Mouse (Mus musculus) adrenal gland (tissue): Measurements from ENCODE around the gene Txnrd1.

Experiments
- intact Hi-C: fragments of 180-260 bp; cut with DNase I; formaldehyde crosslinking; loops from one replicate; pipeline ENCODE4 v1.15.1; 2025

Gene Txnrd1

DNA sequence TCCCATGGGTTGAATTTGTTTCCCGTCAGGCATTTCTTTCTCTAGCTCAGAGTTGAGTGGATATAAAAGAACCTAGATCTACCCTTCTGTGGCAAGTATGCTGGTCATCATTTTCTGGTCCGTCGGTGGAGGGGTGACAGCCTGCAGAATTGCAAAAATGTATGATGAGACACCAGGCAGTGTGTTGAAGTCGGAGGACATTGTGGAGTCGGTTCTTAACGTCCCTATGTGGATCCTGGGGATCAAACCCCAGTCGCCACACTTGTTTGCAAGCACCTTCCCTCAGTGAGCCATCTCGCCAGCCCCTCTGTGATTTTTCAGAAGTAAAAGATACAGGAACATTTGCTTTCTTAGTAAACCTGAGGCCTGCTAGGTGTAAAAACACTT, 27.2 kb downstream of the Txnrd1 start:
- intact Hi-C loops = no loop called here

DNA sequence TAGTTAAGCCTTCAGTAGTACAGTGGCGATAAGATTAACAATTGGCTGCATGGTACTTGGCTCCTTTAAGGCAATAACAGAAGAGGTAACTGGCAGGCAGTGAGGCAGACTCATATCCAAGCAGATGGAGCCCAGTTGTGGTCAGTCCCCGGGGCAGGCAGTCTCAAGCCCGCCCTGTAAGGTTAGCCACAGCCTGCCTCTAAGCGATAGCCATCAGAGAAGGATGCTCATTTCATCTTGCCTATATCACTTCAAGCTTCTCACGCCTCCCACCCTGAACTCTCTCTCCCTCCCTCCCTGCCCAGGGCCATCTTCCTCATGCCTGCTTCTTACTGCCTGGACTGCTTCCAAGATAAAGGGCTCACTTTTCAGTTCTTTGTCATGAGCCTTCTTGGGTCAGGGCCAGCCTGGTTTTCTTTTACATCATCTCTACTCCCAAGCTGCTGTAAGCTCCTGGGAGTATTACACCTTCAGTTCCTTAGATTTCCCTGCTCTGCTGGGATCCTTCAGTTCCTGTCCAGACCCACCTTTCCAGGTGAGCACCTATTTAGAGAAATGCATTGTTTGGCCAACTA, 29.4 kb downstream of the Txnrd1 start:
- intact Hi-C loops = no loop called here

DNA sequence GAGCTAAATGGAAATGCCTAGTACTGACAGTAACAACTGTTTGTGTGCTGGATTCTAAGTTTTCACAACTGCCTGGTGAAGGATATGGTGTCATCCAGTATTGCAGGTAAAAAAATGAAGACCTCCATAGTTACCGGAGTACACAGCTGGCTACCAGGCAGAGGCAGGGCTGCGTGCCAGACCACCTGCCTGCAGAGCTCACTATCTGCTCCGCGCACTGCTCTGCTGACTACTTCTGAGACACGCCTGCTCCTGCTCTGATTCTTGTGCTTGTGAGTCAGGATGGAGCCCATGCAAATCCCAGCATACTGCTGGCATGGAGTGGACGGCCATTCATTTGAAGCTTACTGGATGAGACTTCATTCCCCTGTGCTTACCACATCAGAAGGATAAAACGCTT, 30.1 kb downstream of the Txnrd1 start:
- intact Hi-C loops = no loop called here

DNA sequence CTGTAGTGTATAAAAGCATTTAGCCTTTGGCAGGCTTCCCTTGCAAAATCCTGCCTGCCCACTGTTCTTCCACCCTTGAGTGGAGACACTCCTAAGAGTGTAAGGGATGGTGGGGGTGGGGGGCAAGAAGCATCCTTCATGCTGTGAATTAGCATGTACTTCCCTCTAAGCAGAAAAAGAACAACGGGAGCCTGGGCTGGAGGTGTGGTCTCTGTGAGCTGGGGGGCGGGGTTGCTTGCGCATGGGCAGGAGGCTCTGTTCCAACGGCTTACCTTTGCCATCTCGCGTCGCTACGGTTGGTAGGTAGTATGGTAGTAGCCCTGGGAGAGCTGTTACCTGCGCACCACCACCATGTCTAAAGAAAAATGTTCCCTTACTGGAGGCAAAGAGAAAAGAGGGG, 32.6 kb downstream of the Txnrd1 start, which contains the start of gene Eid3:
Gene Eid3 (plus strand): TSS at position 271 of the 400 bp plus-strand sequence.
- intact Hi-C loops = no loop called here

DNA sequence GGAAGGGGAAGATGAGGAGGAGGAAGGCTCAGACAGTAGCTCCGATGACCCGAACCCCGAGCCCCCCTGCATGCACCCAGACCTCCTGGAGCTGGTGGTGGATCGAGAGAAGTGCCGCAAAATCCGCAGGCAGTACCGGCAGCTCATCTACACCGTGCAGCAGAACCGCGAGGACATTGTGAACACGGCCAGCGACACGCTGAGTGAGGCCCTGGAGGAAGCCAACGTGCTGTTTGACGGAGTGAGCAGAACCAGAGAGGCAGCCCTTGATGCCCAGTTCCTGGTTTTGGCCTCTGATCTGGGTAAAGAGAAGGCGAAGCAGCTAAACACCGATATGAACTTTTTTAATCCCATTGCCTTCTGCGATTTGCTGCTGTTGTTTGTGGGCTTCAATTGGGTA, 33.1 kb downstream of the Txnrd1 start:
- intact Hi-C loops = no loop called here

DNA sequence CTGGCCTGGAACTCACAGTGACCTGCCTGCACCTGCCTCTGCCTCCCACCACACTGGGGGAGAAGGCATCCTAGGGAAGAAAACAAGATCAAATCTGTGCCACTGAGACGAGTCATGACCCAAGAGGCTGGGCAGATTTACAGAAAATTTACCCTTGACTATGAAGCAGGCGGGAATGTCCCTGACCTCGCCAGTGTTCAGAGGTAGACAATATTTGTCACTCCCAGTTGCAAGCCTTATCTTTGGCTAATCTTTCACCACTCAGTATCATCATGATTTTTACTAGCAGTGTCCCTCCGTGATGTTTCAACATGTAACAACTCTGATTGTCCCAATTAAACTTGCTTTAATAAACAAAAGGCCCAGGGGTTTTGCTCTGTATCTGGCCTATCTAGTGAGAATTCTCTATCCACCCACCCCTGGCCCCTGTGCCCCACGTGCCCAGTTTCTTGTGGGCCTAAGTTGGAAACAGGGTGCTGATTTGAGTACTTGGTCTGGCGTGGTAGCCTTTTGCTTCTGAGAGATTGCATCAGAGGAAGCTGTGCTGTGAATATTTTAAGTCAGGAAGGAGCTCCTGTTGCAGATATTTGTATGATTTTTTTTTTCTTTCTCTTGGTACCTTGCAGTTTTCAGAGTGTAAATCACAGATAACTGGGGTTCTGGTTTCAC, 34.8 kb downstream of the Txnrd1 start:
- intact Hi-C loops = no loop called here

DNA sequence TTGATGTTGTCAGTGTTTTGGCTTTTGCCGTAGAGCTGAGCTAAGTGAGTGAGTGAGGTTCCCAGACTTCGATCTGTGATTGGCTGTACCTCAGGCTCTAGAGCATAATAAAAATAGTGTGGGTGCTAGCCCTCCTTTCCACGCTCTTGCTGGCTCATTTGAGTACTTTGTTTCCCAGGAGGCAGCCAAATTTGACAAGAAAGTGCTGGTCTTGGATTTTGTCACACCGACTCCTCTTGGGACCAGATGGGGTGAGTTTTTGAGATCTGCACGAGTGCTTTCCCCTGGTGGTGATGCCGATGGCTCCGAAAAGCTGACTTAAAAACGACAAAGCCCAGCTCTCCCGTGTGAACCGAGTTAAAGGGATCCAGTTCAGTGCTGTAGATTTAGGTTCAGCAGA, 41.7 kb downstream of the Txnrd1 start:
- intact Hi-C loops = no loop called here

DNA sequence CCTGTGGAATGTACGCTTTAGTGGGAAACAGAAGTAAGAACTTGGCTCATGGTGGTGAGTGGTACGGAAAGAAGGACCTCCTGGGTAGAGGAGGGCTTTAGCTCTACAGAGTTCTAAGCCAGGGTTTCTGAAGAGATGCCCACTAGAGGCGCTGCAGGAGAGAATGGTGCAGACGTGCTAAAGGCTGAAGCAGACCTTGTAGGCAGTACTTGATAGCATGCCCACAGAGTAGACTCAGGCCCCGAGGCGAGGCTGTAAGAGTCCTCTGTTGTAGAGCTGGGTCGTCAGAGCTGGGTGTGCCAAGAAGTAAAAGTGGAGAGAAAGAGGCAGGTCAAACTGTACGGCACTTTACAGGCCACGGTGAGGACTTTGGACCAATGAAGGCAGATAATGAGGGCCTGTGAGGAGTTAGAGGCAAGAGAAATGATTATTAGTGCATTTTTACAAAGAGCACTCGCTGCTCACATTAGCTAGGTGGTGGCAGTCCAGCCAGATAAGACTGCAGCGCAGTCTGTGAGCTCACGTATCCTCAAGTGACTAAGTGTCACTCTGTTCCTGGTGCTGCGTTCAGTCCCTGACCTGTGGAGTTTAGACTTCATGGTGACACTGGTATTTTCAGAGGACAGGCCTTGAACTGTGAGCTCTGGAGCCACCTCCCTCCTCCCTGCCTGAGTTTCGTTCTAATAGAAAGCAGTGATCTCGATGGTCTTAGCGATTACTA, 42.5 kb downstream of the Txnrd1 start:
- intact Hi-C loops = no loop called here

DNA sequence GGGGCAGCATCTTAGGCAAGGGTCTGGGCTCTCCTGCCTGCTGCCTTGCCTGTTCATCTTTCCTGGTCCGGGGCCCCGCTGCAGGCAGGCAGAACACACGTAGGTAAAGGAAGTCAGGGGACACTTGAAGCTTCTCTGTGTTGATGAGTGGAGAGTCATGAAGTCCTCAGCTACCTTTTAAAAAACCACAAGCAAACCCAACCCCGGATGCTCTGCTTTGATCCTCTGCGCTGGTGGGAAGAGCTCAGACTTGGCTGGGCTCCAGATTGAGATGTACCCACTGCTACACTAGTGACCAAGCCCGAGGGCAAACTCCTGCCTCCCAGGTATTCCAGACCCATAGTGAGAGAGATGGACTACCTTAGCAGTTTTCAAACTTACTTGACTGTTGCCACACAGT, 53.6 kb downstream of the Txnrd1 start:
- intact Hi-C loops = no loop called here

DNA sequence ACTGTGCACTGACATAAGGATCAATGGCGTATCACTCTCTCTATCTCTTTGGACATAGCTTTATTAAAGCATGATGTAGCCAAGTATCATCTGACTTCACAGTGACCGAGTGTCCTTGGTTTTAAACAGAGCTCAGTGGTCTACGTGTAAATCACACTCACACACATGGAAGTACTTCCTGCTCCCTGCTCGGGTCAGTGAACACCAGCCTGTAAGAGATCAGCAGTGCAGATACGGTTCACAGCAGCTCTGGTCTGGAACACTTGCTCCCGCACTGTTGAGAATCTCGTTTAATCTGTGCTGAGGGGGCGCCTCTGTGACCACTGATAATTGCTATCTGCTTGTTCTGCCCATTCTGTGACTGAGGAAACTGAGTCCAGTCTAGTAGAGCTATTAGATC, 54.8 kb downstream of the Txnrd1 start:
- intact Hi-C loops = no loop called here

DNA sequence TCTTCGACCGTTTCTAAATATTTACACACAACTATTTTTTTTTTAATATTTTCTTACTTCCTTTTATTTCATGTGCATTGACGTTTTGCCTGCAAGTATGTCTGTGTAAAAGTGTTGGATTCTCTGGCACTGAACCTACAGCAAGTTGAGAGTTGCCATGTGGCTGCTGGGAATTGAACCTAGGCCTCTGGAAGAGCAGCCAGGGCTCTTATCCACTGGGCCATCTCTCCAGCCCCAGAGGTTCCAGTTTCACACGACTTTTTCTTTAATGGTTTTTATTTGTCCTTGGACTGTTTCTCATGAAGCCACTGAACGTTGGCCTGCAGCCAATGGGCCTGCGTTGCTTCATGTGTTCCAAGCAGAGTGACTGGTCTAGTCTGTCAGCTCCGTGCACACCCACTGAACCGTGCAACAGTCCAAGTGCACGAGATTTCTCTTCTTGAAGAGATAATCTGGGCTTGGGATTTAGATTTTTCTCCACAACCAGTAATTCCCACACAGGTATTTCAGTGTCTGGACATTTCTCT, 55.8 kb downstream of the Txnrd1 start:
- intact Hi-C loops = no loop called here

DNA sequence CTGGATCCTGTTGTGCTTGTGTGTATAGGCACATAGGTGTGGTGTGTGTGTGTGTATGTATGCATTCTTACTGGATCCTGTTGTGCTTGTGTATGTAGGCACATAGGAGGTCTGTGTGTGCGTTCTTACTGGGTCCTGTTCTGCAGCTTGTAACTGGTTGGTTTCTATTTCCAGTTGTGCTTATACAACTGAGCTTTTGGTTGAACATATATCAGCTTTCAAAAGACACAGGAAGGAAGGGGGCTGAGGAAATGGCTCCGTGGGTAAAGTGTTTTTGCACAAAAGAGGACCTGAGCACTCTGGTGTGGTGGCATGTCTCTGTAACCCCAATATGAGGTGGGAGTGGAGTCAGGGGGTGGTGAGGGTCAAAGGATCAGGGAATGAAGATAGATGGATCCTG, 57.2 kb downstream of the Txnrd1 start:
- intact Hi-C loops = loop anchor here (5.0 kb wide), 1 partner anchor 34 kb away; no protein-coding TSS in a partner anchor

DNA sequence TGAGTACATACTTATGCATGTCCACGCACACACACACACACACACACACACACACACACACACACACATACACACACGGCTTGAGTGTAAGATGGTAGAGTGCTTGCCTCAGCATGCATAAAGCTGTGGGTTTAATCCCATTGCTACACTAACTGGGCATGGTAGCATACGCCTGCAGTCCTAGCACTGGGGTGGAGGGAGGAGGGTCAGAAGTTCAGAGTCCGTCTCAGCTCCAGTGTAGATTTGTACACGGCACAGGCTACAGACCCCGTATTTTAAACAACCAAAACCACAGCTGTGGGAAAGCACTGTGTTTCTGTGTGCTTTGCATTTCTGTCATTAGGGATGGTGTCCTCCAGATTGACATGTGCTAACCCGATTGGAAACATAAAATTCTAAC, 57.7 kb downstream of the Txnrd1 start:
- intact Hi-C loops = loop anchor here (5.0 kb wide), 1 partner anchor 34 kb away; no protein-coding TSS in a partner anchor

DNA sequence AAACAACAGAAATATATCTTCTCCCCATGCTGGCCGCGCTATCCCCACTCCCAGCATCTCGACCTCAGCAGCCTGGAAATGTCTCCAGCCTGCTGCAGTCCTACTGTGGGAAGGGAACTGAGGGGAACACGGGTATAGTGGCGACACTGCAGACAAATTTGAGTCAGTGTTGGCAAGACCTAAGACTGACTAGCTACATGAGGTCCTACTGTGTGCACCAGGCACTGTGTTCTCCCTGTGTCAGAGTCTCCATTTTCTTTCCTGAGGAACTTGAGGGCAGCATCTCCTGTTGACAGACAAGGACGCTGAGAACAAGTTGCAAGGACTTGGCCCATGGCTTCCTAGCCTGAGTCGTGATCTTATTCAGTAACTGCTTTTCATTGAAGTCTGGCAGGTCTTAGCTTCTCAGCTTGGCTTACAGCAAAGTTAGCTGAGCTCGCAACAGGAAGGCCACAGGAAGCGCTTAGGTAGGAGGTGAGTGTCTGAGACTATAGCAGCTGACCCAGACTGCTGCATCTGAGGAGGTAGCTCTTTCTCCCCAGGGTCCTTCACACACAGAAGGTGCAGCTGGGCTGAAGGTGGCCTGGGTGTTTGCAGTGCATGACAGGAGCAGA, 58.8 kb downstream of the Txnrd1 start:
- intact Hi-C loops = loop anchor here (5.0 kb wide), 1 partner anchor 35 kb away; no protein-coding TSS in a partner anchor

DNA sequence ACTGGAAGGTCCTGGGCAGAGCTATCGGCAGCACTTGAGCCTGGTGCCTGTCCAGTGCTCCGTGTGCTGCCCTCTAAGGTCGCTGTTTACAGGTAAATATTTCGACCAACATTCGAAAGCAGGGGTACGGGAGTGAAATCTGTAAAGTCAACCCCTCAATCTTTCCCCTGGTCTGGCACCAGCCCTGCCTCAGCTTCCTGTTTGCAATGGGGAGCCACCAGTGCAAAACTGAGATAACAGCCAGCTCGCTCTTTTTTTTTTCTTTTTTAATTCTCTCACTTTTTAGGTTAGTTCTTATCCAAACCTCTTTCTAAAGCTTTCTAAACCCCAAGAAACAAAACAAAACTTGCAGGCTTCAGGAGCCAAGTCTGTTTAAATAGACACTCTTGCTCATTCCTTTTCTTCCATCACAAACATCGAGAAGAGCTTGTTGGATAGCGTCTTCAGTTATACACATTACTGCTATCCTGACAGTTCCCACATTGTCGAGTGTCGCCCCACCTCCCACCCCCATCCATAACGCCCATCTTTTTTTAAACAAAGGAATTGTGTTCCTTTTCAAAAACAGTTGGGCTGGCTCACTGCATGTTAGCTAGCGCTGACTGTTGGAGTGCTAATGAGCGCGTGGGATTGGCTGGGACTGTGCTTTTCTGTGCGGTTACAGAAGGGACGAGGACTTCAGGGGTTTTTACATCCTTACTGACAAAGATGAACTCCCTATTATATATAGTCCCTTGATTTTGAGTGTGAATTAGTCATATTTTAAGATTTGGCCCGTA, 60.3 kb downstream of the Txnrd1 start:
- intact Hi-C loops = loop anchor here (5.0 kb wide), 1 partner anchor 37 kb away; no protein-coding TSS in a partner anchor

DNA sequence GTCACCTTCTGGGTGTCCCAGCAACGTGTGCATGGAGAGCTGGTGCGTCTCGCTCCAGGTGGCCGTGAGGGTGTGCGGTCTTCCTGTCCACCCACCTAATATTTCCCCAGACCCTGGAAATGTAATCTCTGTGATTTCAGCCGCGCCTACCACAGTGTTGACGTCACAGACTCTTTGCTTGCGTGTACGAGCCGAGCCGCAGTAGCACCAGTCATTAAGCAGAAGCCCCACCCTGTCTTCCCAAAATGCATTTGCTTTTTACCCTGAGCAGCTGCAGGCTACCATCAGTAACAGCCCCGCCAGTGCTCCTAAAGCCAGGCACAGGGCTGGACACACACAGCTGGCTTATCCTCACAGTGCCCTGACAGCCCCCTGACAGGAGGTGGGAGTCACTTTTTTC, 64.2 kb downstream of the Txnrd1 start:
- intact Hi-C loops = no loop called here

DNA sequence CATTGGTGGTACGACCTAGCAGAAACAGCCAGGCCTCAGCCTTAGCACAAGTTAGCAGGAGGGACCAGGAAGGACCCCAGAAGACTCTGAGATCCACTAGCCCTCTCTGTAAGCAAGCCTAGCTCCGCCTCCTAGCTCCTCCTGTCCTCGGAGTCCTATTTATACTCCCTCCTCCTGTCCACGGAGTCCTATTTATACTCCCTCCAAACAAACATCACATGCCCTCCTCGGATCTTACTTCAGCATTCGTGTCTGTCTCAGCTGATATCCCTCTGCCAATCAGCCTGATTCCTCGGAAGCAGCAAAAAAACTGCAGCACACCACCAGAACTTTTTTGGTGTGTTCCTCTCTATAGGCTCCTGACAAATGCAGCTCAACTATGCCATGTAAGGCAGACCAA, 65.1 kb downstream of the Txnrd1 start:
- intact Hi-C loops = no loop called here

DNA sequence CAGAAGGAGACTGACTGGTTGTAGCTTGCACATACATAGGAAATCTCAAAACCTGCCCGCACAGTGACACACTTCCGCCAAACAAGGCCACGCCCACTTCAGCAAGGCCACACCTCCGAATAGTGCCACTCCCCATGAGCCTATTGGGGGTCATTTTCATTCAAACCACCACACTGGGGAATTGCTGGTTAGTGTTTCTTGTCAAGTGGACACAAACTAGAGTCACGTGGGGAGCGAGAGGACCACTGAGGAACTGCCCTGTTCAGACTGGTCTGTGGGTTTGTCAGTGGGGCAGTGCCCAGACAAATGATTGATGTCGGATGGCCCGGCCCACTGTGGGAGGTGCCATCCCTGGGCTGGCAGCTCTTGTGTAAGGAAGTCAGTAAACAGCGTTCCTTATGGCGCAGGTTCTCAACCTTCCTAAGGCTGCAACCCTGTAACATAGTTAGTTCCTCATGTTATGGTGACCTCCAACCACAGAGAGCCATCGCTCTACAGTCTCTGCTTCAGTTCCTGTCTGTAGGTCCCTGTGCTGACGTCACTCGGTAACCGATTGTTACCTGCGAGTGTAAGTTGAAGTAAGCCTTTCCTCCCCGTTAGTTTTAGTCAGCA, 66.2 kb downstream of the Txnrd1 start:
- intact Hi-C loops = loop anchor here (2.0 kb wide), 1 partner anchor 87 kb away; no protein-coding TSS in a partner anchor

DNA sequence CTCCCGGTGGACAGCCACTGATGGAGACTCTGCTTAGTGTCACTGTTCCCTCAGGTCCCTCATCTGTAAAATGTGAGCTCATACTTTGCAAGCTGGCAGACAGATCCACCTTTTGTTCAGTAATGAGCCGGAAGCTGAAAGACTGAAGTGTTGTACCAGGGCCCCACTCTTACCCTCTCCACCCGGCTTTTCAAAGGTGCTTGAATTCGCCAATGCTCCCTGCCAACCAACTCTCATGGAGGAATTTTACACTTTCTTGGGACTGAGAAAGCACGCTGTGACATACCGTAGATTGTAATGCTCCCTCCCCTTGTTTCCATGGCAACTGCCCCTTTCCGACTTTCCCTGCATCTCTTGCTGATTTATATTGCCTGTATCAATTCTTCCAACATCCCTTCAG, 66.8 kb downstream of the Txnrd1 start:
- intact Hi-C loops = loop anchor here (2.0 kb wide), 1 partner anchor 88 kb away; no protein-coding TSS in a partner anchor

DNA sequence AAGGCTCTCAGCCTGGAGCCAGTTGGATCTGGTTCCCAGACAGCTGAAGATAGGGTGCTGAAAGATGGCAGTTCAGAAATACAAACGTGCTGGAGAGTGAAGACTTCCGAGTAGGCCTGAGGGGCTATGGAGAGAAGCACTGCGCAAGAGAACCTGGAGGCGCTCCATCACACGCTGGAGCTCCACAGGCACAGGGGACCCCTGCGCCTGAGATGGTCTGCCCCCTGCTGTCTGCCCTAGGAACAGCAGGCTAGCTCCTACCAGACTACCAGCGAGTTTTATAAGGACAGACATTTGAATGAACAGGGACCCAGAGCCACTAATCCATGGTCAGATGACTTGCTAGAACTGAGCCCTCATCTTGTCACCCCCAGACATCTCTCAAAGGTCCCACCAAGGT, 67.7 kb downstream of the Txnrd1 start:
- intact Hi-C loops = loop anchor here (1.0 to 2.0 kb wide), 2 partner anchors 89 to 106 kb away; no protein-coding TSS in a partner anchor
